Mouse (Mus musculus) heart, adult 2 months (tissue): Measurements from ENCODE around the gene Rpl24.

Source experiments
- CTCF ChIP-seq: fragments of 200-600 bp; IDR thresholded peaks from 2 replicates; pipeline ENCODE4 v1.8.1; 2022; ENCODE audit warnings: antibody characterized with exemption, mild to moderate bottlenecking, moderate library complexity
- EP300 ChIP-seq: fragments of 200-500 bp; IDR thresholded peaks from 2 replicates; pipeline ENCODE4 v1.6.1; 2011; ENCODE audit warnings: low read depth, low read length, control low read depth; ENCODE audit not compliant: insufficient read depth
- POLR2A ChIP-seq: fragments of 200-500 bp; IDR thresholded peaks from 2 replicates; pipeline ENCODE4 v1.6.1; 2011; ENCODE audit warnings: mild to moderate bottlenecking, low read depth, low read length, control low read depth; ENCODE audit not compliant: insufficient read depth

DNA sequence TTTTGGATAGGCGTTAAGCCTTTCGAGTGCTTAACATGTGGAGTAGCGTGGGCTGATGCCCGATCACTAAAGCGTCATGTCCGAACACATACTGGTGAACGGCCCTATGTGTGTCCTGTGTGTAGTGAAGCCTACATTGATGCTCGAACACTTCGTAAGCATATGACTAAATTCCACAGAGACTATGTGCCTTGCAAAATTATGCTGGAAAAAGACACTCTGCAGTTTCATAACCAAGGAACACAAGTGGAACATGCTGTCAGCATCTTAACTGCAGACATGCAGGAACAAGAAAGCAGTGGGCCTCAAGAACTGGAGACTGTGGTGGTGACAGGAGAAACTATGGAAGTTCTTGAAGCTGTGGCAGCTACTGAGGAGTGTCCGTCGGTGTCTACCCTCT, 40.7 kb downstream of the Rpl24 start:
- no peak for TF ChIP-seq CTCF
- no peak for TF ChIP-seq EP300
- no peak for TF ChIP-seq POLR2A
